Comparison of ENCODE assay signal across 25 mouse cellular contexts in genomic region chr12:50709000-50709788, GRCm38 (mm10).
DNase-seq lines count a peak whose midpoint lies in the region; ATAC-seq and TF ChIP-seq lines count a peak whose summit lies in the region.
"Had no signal": no experiment of that assay in that cellular context is flagged by ENCODE, and none has a peak within 500 bp of the region (broad histone marks: within the 10 kb centered on the region; RNA-seq: fewer than 3 reads in every experiment).

No protein-coding gene starts in this region.

- no peak overlapping the region for H3K4me2 ChIP-seq in hindbrain, embryonic 13.5 days
- H3K4me2 ChIP-seq in forebrain, embryonic 16.5 days (ENCODE audit: low read length), result no peak overlapping the region
- H3K4me2 ChIP-seq in midbrain, postnatal 0 days (ENCODE audit: low read depth, low read length, poor library complexity, severe bottlenecking), result no peak overlapping the region
- H3K4me2 ChIP-seq: embryonic facial prominence, embryonic 12.5 days; kidney, embryonic 15.5 days; limb, embryonic 13.5 days; liver, embryonic 12.5 days had no signal

- H3K36me3 ChIP-seq in hindbrain, embryonic 13.5 days, result no peaks in the 10 kb centered on the region
- no peaks in the 10 kb centered on the region for H3K36me3 ChIP-seq in hindbrain, embryonic 10.5 days
- no peaks in the 10 kb centered on the region for H3K36me3 ChIP-seq in forebrain, embryonic 16.5 days (ENCODE audit: control insufficient read depth, insufficient read depth)
- H3K36me3 ChIP-seq in midbrain, postnatal 0 days (ENCODE audit: insufficient read depth, low read length), result no peaks in the 10 kb centered on the region
- H3K36me3 ChIP-seq: embryonic facial prominence, embryonic 12.5 days; G1E; kidney, embryonic 15.5 days; limb, embryonic 13.5 days; liver, embryonic 12.5 days had no signal

- H3K9ac ChIP-seq in hindbrain, embryonic 13.5 days, result no peak overlapping the region
- no peak overlapping the region for H3K9ac ChIP-seq in forebrain, embryonic 16.5 days (replicated peaks; ENCODE audit: low read depth, low read length)
- H3K9ac ChIP-seq in midbrain, postnatal 0 days (replicated peaks; ENCODE audit: low read length, poor library complexity, severe bottlenecking), result no peak overlapping the region
- H3K9ac ChIP-seq: embryonic facial prominence, embryonic 12.5 days; kidney, embryonic 15.5 days; limb, embryonic 13.5 days; liver, embryonic 12.5 days had no signal

- no peak overlapping the region; the same call in 1 of the 2 replicates for H3K27ac ChIP-seq in hindbrain, embryonic 13.5 days
- no peak overlapping the region for H3K27ac ChIP-seq in hindbrain, embryonic 10.5 days
- peak overlapping the region; percentile 74 for H3K27ac ChIP-seq in forebrain, embryonic 16.5 days (ENCODE audit: low read length)
- no peak overlapping the region; the same call in 1 of the 2 replicates for H3K27ac ChIP-seq in midbrain, postnatal 0 days (ENCODE audit: low read depth, low read length)
- H3K27ac ChIP-seq: embryonic facial prominence, embryonic 12.5 days; kidney, embryonic 15.5 days; limb, embryonic 13.5 days; liver, embryonic 12.5 days had no signal

- no peak overlapping the region for H3K4me3 ChIP-seq in hindbrain, embryonic 13.5 days
- no peak overlapping the region for H3K4me3 ChIP-seq in hindbrain, embryonic 10.5 days
- H3K4me3 ChIP-seq in forebrain, embryonic 16.5 days (replicated peaks; ENCODE audit: low read length), result no peak overlapping the region
- no peak overlapping the region for H3K4me3 ChIP-seq in midbrain, postnatal 0 days (ENCODE audit: low read depth, low read length)
- H3K4me3 ChIP-seq: embryonic facial prominence, embryonic 12.5 days; kidney, embryonic 15.5 days; limb, embryonic 13.5 days; liver, embryonic 12.5 days had no signal

- H3K27me3 ChIP-seq in hindbrain, embryonic 13.5 days, result no peaks in the 10 kb centered on the region
- H3K27me3 ChIP-seq in hindbrain, embryonic 10.5 days (ENCODE audit: insufficient read depth, poor library complexity, severe bottlenecking), result no peaks in the 10 kb centered on the region
- H3K27me3 ChIP-seq in forebrain, embryonic 16.5 days (replicated peaks; ENCODE audit: control insufficient read depth, insufficient read depth, low read length), result no peaks in the 10 kb centered on the region
- no peaks in the 10 kb centered on the region for H3K27me3 ChIP-seq in midbrain, postnatal 0 days (ENCODE audit: insufficient read depth, low read length)
- H3K27me3 ChIP-seq: CH12.LX; embryonic facial prominence, embryonic 12.5 days; kidney, embryonic 15.5 days; limb, embryonic 13.5 days; liver, embryonic 12.5 days had no signal

- TF ChIP-seq POLR2A in brain, embryonic 14.5 days (IDR thresholded peaks at IDR 0.05; ENCODE audit: borderline replicate concordance, extremely low read depth, insufficient read depth, insufficient read length, poor library complexity, severe bottlenecking), result no peak

- DNase-seq in hindbrain, embryonic 10.5 days (ENCODE audit: low spot score), result no peak
- peak; percentile 71 for DNase-seq in brain, embryonic 14.5 days (ENCODE audit: low read depth)
- DNase-seq in midbrain, postnatal 0 days (ENCODE audit: low spot score), result peak; percentile 4
- DNase-seq in spleen, adult 18-20 months, result no peak
- DNase-seq in embryo, embryonic 10 days (ENCODE audit: low spot score), result no peak
- DNase-seq: adrenal gland, postnatal 36 days; B cell, adult 2 months; cerebellum, adult 18-20 months; cerebellum, postnatal 14 days; kidney, postnatal 4 days; lung, adult 2 months; lung, postnatal 14 days; right cerebral cortex, adult 18-20 months; thymus, adult 18-20 months; thymus, postnatal 36 days had no signal

- peak; percentile 59 for ATAC-seq in hindbrain, embryonic 13.5 days (ENCODE audit: low FRiP score)
- peak; percentile 74 for ATAC-seq in forebrain, embryonic 16.5 days
- peak; percentile 31; the same call in 1 of the 2 replicates for ATAC-seq in midbrain, postnatal 0 days (ENCODE audit: low FRiP score)
- ATAC-seq: intestine, postnatal 0 days; liver, embryonic 12.5 days; Patski had no signal

- H3K4me1 ChIP-seq in hindbrain, embryonic 13.5 days (replicated peaks), result 0 out of 2 replicates have a peak, but pooled peaks cover 2% of the 10 kb centered on the region
- no peaks in the 10 kb centered on the region for H3K4me1 ChIP-seq in hindbrain, embryonic 10.5 days (replicated peaks)
- peaks cover 4% of the 10 kb centered on the region for H3K4me1 ChIP-seq in forebrain, embryonic 16.5 days (replicated peaks; ENCODE audit: control insufficient read depth, insufficient read depth, low read length)
- no peaks in the 10 kb centered on the region for H3K4me1 ChIP-seq in midbrain, postnatal 0 days (ENCODE audit: insufficient read depth, low read length)
- H3K4me1 ChIP-seq: embryonic facial prominence, embryonic 12.5 days; kidney, embryonic 15.5 days; limb, embryonic 13.5 days; liver, embryonic 12.5 days had no signal

- WGBS in hindbrain, embryonic 13.5 days, result 65% methylated on average over 6 of the region's 6 CpGs
- 82% methylated on average over 6 of the region's 6 CpGs for WGBS in hindbrain, embryonic 10.5 days
- 50% methylated on average over 6 of the region's 6 CpGs for WGBS in forebrain, embryonic 16.5 days
- WGBS in midbrain, postnatal 0 days, result 39% methylated on average over 6 of the region's 6 CpGs

- TF ChIP-seq CTCF in brain, embryonic 14.5 days (IDR thresholded peaks at IDR 0.05; ENCODE audit: borderline replicate concordance, extremely low read depth, insufficient read depth, insufficient read length), result no peak
- TF ChIP-seq CTCF in midbrain, postnatal 0 days (IDR thresholded peaks at IDR 0.05), result no peak

- no peaks in the 10 kb centered on the region for H3K9me3 ChIP-seq in hindbrain, embryonic 13.5 days
- H3K9me3 ChIP-seq in hindbrain, embryonic 10.5 days, result no peaks in the 10 kb centered on the region
- H3K9me3 ChIP-seq in forebrain, embryonic 16.5 days (ENCODE audit: control insufficient read depth, low read length), result no peaks in the 10 kb centered on the region
- no peaks in the 10 kb centered on the region for H3K9me3 ChIP-seq in midbrain, postnatal 0 days (ENCODE audit: low read length)
- H3K9me3 ChIP-seq: embryonic facial prominence, embryonic 12.5 days; kidney, embryonic 15.5 days; limb, embryonic 13.5 days; liver, embryonic 12.5 days had no signal

Comparison
In these comparisons a context has a peak if more than half of its experiments do, and no peak if none do; other contexts are left out.
1. DNase-seq: peak in brain, embryonic 14.5 days (single experiment) and midbrain, postnatal 0 days (single experiment); none in hindbrain, embryonic 10.5 days (single experiment), spleen, adult 18-20 months (0 of 2) and embryo, embryonic 10 days (single experiment).
2. Peak in every context shown above with its lines, with median percentiles within 50 percentile points of each other: ATAC-seq.